Mouse (Mus musculus): ENCODE measurements at regions not wholly inside any gene's neighbourhood (a gene's known extent, or its start where the extent isn't known, plus 50 kb on each side); places are given as distances from the start of the nearest gene placed in this dataset.
"Not testable (repeated sequence)": the region's sequence is repeated elsewhere in the genome, so short reads cannot be mapped to it uniquely, and the experiment has no call there.

DNA sequence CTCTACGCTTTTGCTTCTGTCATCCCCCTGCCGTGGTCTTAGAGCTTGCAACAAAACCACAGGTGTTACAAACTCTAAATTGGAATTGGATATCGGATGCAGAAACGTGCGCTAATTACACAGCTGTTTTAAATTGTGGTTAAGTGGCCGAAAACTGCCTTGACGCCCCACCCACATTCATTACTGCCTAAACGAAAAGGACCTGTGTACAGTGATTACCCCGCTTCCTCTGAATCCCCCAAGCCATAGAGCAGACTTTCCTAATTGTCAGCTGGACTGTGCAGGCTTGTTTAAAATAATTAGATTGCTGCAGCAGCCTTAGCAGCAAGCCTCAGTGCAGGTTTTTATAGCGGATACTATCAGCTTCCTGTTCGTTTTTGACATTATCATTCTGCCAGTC is 94.7 kb downstream of the Cxxc4 start:
- H3K27ac ChIP-seq (replicated peaks), result peak overlapping the region; percentile 13; the same call in 1 of the 2 replicates
- no peaks in the 10 kb centered on the region for H3K27me3 ChIP-seq (ENCODE audit: low read depth, poor library complexity, severe bottlenecking)
- no peak for DNase-seq (ENCODE audit: low spot score)
- peaks cover 12% of the 10 kb centered on the region for H3K4me1 ChIP-seq
- no peaks in the 10 kb centered on the region for H3K9me3 ChIP-seq (replicated peaks)
- H3K36me3 ChIP-seq, result no peaks in the 10 kb centered on the region
- H3K4me3 ChIP-seq, result peak overlapping the region; percentile 11; the same call in 1 of the 2 replicates
- WGBS, result 68% methylated on average over 11 of the region's 11 CpGs

DNA sequence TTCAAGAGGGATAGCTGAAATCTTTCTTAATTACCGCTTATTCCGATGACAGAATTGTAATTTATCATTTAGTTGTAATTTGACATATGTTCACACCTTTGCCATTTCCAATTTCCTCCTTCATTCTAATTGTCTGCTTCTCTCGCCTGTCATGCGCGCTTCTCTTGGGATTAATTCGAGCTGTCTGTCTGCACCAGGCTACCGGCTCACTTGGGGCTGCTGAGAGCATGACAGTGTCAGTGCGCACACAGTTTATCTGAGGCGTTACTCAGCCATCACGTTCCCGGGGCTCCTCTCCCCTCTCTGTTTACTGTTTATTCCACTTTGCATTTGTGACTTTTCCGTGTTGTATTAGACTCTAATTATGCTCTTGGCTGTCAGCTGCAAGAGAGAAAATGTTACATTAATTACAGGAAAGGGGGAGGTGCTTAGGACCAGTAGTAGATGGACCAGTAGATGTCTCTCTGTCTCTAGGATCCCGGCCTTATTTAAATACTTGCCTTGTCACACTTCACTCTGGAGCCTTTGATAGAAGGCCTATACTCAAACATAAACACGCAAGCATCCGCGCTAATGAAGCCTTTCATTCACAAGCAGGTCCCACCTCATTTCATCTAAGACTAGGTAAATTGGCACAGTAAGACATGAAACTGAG is 95.3 kb downstream of the Cxxc4 start:
- whole genome bisulfite sequencing, result 63% methylated on average over 16 of the region's 16 CpGs
- Histone ChIP-seq H3K4me1 (peaks cover 12% of the 10 kb centered on the region), H3K36me3 (no peaks in the 10 kb centered on the region), H3K9me3 (replicated peaks) (no peaks in the 10 kb centered on the region), H3K27ac (replicated peaks) (peak overlapping the region; percentile 18; the same call in 1 of the 2 replicates), H3K27me3 (ENCODE audit: low read depth, poor library complexity, severe bottlenecking) (no peaks in the 10 kb centered on the region), H3K4me3 (no peak overlapping the region)
- DNase-seq (ENCODE audit: low spot score), result no peak

DNA sequence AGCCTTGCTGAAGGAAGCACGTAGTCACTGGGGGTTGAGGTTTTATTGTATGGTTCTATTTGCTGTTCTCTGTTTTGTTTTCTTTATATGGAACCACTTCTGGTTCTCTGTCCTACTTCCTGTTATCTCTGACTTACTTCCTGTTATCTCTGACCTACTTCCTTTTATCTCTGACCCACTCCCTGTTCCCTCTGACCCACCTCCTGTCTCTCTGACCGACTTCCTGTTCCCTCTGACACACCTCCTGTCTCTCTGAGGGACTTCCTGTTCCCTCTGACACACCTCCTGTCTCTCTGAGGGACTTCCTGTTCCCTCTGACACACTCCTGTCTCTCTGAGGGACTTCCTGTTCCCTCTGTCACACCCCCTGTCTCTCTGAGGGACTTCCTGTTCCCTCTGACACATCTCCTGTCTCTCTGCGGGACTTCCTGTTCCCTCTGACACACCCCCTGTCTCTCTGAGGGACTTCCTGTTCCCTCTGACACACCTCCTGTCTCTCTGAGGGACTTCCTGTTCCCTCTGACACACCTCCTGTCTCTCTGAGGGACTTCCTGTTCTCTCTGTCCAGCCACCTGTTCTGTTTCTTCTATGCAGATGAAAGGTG is 102.9 kb downstream of the Cxxc4 start:
- not testable (repeated sequence) for H3K9me3 ChIP-seq (replicated peaks); DNase-seq (ENCODE audit: low spot score); H3K36me3 ChIP-seq; H3K4me3 ChIP-seq; H3K27me3 ChIP-seq (ENCODE audit: low read depth, poor library complexity, severe bottlenecking); H3K27ac ChIP-seq (replicated peaks); H3K4me1 ChIP-seq
- WGBS, result 88% methylated on average over 3 of the region's 3 CpGs

DNA sequence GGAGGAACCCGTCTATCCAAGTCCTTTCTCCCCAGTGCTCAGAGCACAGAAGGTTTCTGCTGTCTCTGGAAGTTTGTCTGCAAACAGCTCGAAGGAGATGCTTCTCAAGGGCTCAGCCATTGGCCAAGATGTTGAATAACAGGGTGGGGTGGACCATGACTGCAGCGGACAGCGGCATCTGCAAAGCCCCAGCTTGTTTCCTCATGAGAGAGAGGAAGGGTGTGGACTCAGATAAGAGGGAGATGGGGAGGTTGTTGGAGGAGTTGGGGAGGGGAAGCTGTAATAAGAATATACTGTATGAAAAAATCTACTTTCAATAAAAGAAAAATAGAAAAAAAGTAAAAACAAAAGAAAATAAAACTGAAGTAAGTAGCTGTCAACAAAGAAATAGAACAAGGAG is 129.7 kb downstream of the Cxxc4 start:
- no peak overlapping the region for H3K27ac ChIP-seq (replicated peaks)
- WGBS, result 80% methylated on average over 4 of the region's 4 CpGs
- no peak for DNase-seq (ENCODE audit: low spot score)

DNA sequence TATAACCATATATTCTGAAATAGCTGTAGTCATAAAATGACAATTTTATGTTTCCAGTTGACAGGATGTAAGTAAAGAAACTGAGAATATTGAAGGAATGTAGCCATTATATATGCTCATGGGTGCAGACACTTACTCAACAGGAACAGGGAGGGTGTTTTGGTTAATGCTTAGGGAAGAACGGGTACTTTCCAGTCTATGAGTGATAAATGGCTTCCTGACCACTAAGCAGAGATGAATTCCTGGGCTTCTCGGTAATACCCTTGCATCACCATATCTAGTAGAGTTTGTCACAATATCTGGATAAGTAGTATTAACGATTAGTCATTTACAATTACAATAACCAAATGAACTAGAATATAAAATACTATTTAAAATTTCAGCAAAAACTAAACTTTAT is 130.5 kb downstream of the Cxxc4 start:
- Histone ChIP-seq H3K4me1 (peaks cover 11% of the 10 kb centered on the region), H3K9me3 (replicated peaks) (no peaks in the 10 kb centered on the region), H3K27me3 (ENCODE audit: low read depth, poor library complexity, severe bottlenecking) (no peaks in the 10 kb centered on the region), H3K4me3 (no peak overlapping the region), H3K27ac (replicated peaks) (no peak overlapping the region), H3K36me3 (no peaks in the 10 kb centered on the region)
- WGBS, result 88% methylated on average over 3 of the region's 3 CpGs
- DNase-seq (ENCODE audit: low spot score), result no peak

More for the DNA sequence above, 129.7 kb downstream of the Cxxc4 start:
- Histone ChIP-seq H3K4me3 (no peak overlapping the region), H3K9me3 (replicated peaks) (no peaks in the 10 kb centered on the region), H3K27me3 (ENCODE audit: low read depth, poor library complexity, severe bottlenecking) (no peaks in the 10 kb centered on the region), H3K4me1 (peaks cover 11% of the 10 kb centered on the region), H3K36me3 (no peaks in the 10 kb centered on the region)

DNA sequence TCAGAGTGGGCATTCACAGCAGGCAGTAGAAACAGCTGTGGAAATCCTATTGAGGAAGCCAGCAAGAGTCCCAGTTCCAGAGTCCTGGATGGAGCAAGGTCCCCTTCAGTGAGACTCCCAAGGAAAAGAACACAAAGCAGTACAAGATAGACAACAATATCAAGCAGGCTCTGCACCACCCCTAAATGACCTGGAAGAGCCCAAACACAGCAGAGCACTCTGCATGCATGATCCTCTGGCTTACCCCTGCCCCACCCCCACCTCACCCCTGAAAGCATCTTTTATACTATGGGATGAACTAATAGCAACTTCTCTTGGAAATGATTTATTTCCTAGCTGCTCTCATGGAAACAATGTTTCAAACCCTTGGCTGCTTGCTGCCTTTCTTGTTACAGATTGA is 132.3 kb downstream of the Cxxc4 start:
- Histone ChIP-seq H3K4me1 (peaks cover 11% of the 10 kb centered on the region), H3K27me3 (ENCODE audit: low read depth, poor library complexity, severe bottlenecking) (no peaks in the 10 kb centered on the region), H3K4me3 (no peak overlapping the region), H3K36me3 (no peaks in the 10 kb centered on the region), H3K27ac (replicated peaks) (no peak overlapping the region), H3K9me3 (replicated peaks) (no peaks in the 10 kb centered on the region)
- no peak for DNase-seq (ENCODE audit: low spot score)

DNA sequence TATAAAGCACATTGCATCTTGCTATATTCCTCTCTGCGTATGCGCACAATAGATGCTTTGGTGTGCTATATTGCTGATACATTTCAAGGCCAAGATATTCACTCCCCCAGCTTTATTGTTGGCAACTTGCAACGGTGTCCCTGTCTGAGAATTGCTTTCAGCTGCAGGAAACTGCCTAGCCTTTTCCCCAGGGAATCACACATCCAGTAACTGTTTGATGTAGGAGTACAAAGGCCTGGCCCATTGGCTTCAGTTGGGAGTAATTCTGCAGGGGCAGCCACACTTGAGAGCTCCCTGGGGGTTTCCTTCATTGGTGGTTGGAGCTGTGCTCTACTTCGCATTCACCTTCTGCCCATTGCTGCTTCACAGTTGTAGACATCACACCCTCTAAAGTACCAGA is 132.8 kb downstream of the Cxxc4 start:
- Histone ChIP-seq H3K27me3 (ENCODE audit: low read depth, poor library complexity, severe bottlenecking) (no peaks in the 10 kb centered on the region), H3K9me3 (replicated peaks) (no peaks in the 10 kb centered on the region), H3K27ac (replicated peaks) (no peak overlapping the region), H3K36me3 (no peaks in the 10 kb centered on the region), H3K4me3 (no peak overlapping the region), H3K4me1 (peaks cover 11% of the 10 kb centered on the region)
- DNase-seq (ENCODE audit: low spot score), result no peak
- WGBS, result 63% methylated on average over 4 of the region's 4 CpGs

DNA sequence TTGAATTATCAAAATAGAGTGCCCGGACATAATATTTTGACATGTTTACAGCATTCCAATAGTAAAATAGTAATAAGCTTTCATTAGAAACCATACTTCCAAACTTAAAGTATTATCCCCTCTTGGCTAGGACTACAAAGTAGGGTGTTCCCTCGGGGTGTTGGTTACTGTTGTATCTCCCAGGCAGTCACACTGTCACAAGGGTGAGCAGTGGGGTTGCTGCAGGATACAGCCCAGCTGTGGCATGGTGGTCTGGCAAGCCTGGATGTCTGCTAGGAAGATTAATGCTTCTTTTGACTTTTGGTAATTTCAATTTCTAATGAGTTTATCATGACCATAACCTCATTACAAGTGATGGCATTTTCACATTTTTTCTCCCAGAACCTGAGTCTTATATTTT is 143.3 kb downstream of the Cxxc4 start:
- H3K9me3 ChIP-seq (replicated peaks), result no peaks in the 10 kb centered on the region
- DNase-seq (ENCODE audit: low spot score), result no peak
- no peak overlapping the region for H3K27ac ChIP-seq (replicated peaks)
- no peaks in the 10 kb centered on the region for H3K4me1 ChIP-seq
- no peaks in the 10 kb centered on the region for H3K36me3 ChIP-seq
- H3K4me3 ChIP-seq, result no peak overlapping the region
- 79% methylated on average over 2 of the region's 2 CpGs for WGBS
- H3K27me3 ChIP-seq (ENCODE audit: low read depth, poor library complexity, severe bottlenecking), result no peaks in the 10 kb centered on the region

DNA sequence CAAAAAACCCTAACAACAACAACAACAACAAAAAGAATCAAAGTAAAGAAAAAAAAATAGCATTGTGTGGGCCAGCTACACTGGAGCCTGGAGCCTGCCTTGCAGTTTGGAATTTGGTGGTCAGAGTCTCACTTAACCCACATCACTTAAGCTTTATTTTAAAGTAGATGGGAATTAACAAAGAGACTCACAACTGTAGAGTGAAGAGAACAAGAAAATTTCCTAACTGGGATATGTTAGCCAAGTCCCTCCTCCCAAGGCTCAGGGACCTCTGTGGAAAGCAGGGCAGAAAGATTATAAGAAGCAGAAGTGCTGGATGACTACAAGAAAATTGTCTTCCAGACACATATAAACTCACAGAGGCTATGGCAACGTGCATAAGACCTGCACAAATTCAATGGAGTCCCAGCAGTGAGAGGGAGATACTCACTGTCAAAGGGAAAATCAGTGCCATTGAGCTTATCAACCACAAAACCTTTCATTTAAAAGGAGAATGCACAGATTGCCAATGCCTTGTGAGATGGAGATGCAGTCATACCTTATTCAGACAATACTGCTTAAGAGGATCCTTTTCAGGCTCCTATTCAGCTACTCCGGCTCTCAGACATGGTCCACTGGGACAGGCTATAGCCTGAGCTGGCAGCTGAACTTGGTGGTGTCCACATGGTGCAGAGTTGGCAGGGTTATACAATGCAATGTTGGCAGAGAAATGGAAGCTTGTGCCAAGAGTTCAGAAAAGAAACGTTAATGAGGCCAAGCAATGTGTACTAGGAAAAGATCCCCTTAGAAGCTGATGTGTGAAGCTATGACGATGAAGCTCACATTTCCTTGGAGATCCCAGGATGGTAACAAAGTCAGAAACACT is 154.4 kb downstream of the Cxxc4 start:
- no peak overlapping the region for H3K4me3 ChIP-seq
- 81% methylated on average over 4 of the region's 4 CpGs for WGBS
- no peak for DNase-seq (ENCODE audit: low spot score)
- H3K27ac ChIP-seq (replicated peaks), result no peak overlapping the region
- H3K4me1 ChIP-seq, result no peaks in the 10 kb centered on the region
- no peaks in the 10 kb centered on the region for H3K36me3 ChIP-seq
- no peaks in the 10 kb centered on the region for H3K9me3 ChIP-seq (replicated peaks)
- no peaks in the 10 kb centered on the region for H3K27me3 ChIP-seq (ENCODE audit: low read depth, poor library complexity, severe bottlenecking)

DNA sequence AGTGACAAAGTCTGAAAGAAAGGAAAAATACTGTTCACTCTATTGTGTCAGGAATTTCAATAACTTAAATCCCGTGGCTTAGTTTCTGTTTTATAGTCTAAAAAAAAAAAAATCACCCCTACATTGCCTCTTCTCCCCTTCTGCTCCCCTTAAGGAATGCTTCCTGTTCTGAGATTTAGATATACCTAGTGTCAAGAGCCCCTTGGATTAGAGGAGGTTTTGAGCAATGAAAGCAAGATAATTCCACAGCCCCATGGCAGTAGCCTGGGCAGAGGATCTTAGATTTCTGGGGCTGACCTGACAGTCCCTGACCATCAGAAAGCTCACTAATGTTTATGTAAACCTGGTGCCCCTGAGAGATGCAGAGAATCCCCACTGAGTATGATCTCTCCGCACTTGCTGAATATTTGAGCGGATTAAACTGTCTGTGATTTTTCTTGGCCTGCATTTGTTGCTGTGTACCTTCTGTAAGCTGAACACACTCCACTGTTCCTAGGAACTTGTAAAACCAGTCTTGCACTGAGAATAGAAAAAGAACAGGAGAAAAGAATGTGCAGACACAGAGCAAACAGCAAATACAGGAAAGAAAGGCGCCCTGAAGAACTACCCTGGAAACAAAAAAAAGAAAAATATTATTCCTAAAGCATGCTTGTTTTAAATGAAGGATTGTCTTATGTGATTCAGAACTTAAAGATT is 164.3 kb downstream of the Cxxc4 start:
- 58% methylated on average over 4 of the region's 4 CpGs for WGBS
- H3K4me3 ChIP-seq, result no peak overlapping the region
- H3K4me1 ChIP-seq, result peaks cover 5% of the 10 kb centered on the region
- no peaks in the 10 kb centered on the region for H3K9me3 ChIP-seq (replicated peaks)
- no peaks in the 10 kb centered on the region for H3K36me3 ChIP-seq
- H3K27ac ChIP-seq (replicated peaks), result 0 out of 2 replicates have a peak overlapping the region, but pooled peaks have one; percentile 14
- DNase-seq (ENCODE audit: low spot score), result no peak
- H3K27me3 ChIP-seq (ENCODE audit: low read depth, poor library complexity, severe bottlenecking), result no peaks in the 10 kb centered on the region

DNA sequence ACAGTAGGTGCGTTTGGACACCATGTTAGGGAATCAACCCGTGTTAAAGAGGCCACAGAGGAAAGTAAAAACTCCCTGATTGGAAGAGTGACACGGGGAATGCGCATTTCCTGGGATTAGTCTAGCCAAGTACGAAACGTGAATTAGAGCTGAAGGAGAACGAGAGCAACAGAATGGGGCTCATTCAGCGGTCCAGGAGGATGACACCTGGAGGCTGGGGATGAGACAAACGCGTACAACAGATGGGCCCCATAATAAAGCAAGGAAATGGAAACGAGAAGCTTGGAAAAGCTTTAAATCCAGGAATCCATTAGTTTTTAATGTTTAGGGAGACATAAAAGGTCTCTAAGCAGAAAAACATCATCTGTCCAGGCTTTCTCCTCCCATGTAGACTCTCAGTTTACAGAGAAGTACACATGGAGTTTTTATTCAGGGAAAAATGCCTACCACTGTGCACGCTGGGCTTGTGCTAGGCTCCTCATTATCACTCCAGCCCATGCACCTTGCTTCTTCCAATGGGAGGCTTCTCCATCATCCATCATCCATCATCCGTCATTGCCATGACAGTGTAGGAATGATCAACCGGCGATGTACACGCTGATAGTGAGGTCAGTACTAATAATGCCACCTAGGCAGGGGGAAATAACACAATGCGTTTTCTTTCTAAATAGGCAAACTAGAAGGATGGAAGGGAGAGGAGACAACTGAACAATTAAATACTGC is 179.5 kb downstream of the Cxxc4 start:
- H3K27ac ChIP-seq (replicated peaks), result no peak overlapping the region
- 79% methylated on average over 17 of the region's 17 CpGs for WGBS

DNA sequence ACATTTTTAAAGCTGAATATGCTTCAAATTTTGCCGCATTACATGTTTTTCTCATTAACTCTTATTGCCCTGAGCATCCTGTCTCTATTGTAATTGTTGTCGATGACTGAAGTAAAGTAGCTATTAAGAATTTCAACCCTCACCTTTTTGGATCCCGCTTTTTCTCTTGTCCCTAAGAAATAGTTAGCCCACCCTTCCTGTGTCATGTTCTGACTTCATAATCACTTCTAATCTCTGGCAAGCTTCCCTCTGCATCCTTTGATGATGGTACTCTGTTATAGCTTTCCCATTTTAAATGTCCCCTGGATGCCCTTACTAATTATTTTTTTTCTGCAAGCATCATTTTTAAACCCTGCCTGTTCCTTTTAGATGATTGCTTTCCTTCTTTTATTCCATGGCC is 191.3 kb downstream of the Cxxc4 start:
- Histone ChIP-seq H3K36me3 (no peaks in the 10 kb centered on the region), H3K27me3 (ENCODE audit: low read depth, poor library complexity, severe bottlenecking) (no peaks in the 10 kb centered on the region), H3K9me3 (replicated peaks) (no peaks in the 10 kb centered on the region), H3K27ac (replicated peaks) (no peak overlapping the region), H3K4me3 (no peak overlapping the region), H3K4me1 (no peaks in the 10 kb centered on the region)
- 90% methylated on average over 3 of the region's 3 CpGs for WGBS
- no peak for DNase-seq (ENCODE audit: low spot score)

More for the DNA sequence above, 179.5 kb downstream of the Cxxc4 start:
- H3K4me3 ChIP-seq, result no peak overlapping the region
- no peaks in the 10 kb centered on the region for H3K36me3 ChIP-seq
- H3K27me3 ChIP-seq (ENCODE audit: low read depth, poor library complexity, severe bottlenecking), result no peaks in the 10 kb centered on the region
- DNase-seq (ENCODE audit: low spot score), result no peak
- H3K4me1 ChIP-seq, result no peaks in the 10 kb centered on the region
- H3K9me3 ChIP-seq (replicated peaks), result no peaks in the 10 kb centered on the region
